Mouse (Mus musculus) kidney, postnatal 0 days (tissue): ENCODE data around the gene Lsm14a. TPM values are rescaled to one million over a fixed set of nuclear protein-coding genes. Genes with fewer than 3 reads are reported as not detected.
A peak's percentile ranks its signal among the peaks of the same experiment; 100 is the strongest.

Source experiments
- ATAC-seq: fragments of 200-750 bp; cut with Nextera tagmentation; replicated peaks from 2 replicates; pipeline ENCODE4 v1.8.0; 2017; ENCODE audit warnings: low read depth, moderate number of reproducible peaks, moderate TSS enrichment, moderate library complexity; ENCODE audit not compliant: low FRiP score
- DNase-seq: peaks from one replicate; pipeline ENCODE4 v3.0.0-alpha.2; 2016; ENCODE audit warnings: low spot score
- H3K27ac ChIP-seq: fragments of 300-500 bp; sonication (generic); 2 replicates; pipeline ENCODE4 v1.5.1; 2014; ENCODE audit warnings: mild to moderate bottlenecking
- H3K27me3 ChIP-seq: fragments of 300-500 bp; sonication (generic); 2 replicates; pipeline ENCODE4 v1.6.1; 2014; ENCODE audit warnings: low read length, mixed read lengths; ENCODE audit not compliant: insufficient read depth
- H3K36me3 ChIP-seq: fragments of 300-500 bp; sonication (generic); 2 replicates; pipeline ENCODE4 v1.6.1; 2014; ENCODE audit warnings: low read length, mixed read lengths; ENCODE audit not compliant: insufficient read depth
- H3K4me1 ChIP-seq: fragments of 300-500 bp; sonication (generic); replicated peaks from 2 replicates; pipeline ENCODE4 v1.6.1; 2014; ENCODE audit warnings: antibody characterized with exemption, low read length, mixed read lengths; ENCODE audit not compliant: insufficient read depth
- H3K4me2 ChIP-seq: fragments of 300-500 bp; sonication (generic); 2 replicates; pipeline ENCODE4 v1.6.1; 2014; ENCODE audit warnings: mild to moderate bottlenecking, low read length, moderate library complexity, mixed read lengths
- H3K4me3 ChIP-seq: fragments of 300-500 bp; sonication (generic); replicated peaks from 2 replicates; pipeline ENCODE4 v1.5.1; 2014; ENCODE audit warnings: low read depth, low read length
- H3K9ac ChIP-seq: fragments of 300-500 bp; sonication (generic); 2 replicates; pipeline ENCODE4 v1.6.1; 2014; ENCODE audit warnings: low read depth, low read length
- H3K9me3 ChIP-seq: fragments of 300-500 bp; sonication (generic); replicated peaks from 2 replicates; pipeline ENCODE4 v1.6.1; 2016; ENCODE audit warnings: low read length, inconsistent platforms, mixed read lengths
- CTCF ChIP-seq: IDR thresholded peaks from 2 replicates; pipeline ENCODE4 v1.5.1; 2016; ENCODE audit warnings: antibody characterized with exemption, low read depth, mild to moderate bottlenecking, moderate library complexity
- WGBS: fragments of 180-500 bp; shearing (Covaris S2); extraction: QIAGEN DNeasy Blood & Tissue Kit; methylation state at CpG from one replicate; pipeline ENCODE4 v1.1.7; 2014; 5-methylcytosine and 5-hydroxymethylcytosine counted together
- polyA plus RNA-seq: library from polyadenylated mRNA; unstranded; fragments of >200 nt; fragmentation: Nextera tagmentation; extraction: Ambion mirVana; gene quantifications from 2 replicates; pipeline ENCODE4 v1.2.1, GENCODE M21; 2015

The Lsm14a gene
- polyA plus RNA-seq, 1 experiment from 2014 or later = 82.0 TPM

- 62% methylated on average over 8 of the region's 8 CpGs for WGBS
- Histone ChIP-seq H3K4me1 (no peaks in the 10 kb centered on the region), H3K36me3 (no peaks in the 10 kb centered on the region), H3K27me3 (no peaks in the 10 kb centered on the region), H3K9me3 (no peaks in the 10 kb centered on the region), H3K4me2 (no peak overlapping the region), H3K9ac (no peak overlapping the region), H3K4me3 (no peak overlapping the region), H3K27ac (no peak overlapping the region)
- no peak for ATAC-seq
- TF ChIP-seq CTCF = no peak
- DNase-seq = no peak
Observed at GRCm38 (mm10) chr7:34323351-34323750, 69.8 kb downstream of the Lsm14a start.

DNA sequence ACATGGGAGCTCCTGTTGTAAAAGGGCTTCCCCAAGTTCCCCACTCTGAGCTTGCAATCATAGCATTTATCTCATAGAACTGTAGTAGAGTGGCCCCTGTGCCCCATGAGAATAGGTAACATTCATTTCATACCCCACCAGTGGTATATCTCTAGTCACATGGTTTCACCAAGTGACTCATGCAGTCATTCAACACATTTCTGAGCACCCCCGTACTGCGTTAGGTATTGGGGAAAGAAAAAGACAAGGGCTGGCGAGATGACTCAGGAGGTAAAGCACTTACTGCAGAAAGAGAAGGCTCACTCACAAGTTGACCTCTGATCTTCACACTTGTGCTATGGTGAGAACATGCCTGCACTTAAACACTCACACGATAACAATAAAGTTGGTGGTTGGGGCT is 71.2 kb downstream of the Lsm14a start:
- no peak for DNase-seq
- no peak for ATAC-seq
- TF ChIP-seq CTCF = no peak

DNA sequence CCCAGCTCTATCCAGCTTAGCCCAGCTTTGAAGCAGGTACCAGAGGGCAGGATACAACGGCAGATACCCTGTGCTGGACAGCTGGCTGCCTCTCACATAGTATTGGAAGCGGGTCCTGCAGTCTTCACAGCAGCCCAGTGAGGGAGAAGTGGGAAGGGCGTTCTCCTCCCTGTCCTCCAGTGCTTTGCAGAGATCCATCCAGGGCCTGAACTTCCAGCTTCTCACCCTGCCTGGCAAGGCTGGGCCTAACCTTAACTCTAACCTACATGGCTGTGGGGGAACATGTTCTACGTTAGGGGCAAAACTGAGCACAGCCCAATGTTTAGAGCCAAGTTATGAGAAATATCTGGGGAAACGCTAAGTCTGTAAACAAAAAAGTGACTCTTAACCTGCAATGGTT is 72.0 kb downstream of the Lsm14a start:
- no peaks in the 10 kb centered on the region for H3K36me3 ChIP-seq
- no peak overlapping the region for H3K4me2 ChIP-seq
- 0 out of 2 replicates have a peak, but pooled peaks cover 2% of the 10 kb centered on the region for H3K4me1 ChIP-seq
- no peaks in the 10 kb centered on the region for H3K27me3 ChIP-seq
- ATAC-seq = no peak
- WGBS = 81% methylated on average over 5 of the region's 5 CpGs
- H3K27ac ChIP-seq = no peak overlapping the region
- TF ChIP-seq CTCF = no peak
- no peak overlapping the region for H3K9ac ChIP-seq
- H3K9me3 ChIP-seq = no peaks in the 10 kb centered on the region
- DNase-seq = no peak
- H3K4me3 ChIP-seq = no peak overlapping the region

More for the DNA sequence above, 71.2 kb downstream of the Lsm14a start:
- Histone ChIP-seq H3K9me3 (no peaks in the 10 kb centered on the region), H3K4me3 (no peak overlapping the region), H3K4me2 (no peak overlapping the region), H3K27me3 (no peaks in the 10 kb centered on the region), H3K4me1 (0 out of 2 replicates have a peak, but pooled peaks cover 2% of the 10 kb centered on the region), H3K27ac (no peak overlapping the region), H3K9ac (no peak overlapping the region), H3K36me3 (no peaks in the 10 kb centered on the region)
- WGBS = 94% methylated on average over 4 of the region's 4 CpGs

GRCm38 (mm10) chr7:34319957-34320356 is 73.2 kb downstream of the Lsm14a start:
- 51% methylated on average over 3 of the region's 3 CpGs for WGBS
- DNase-seq = peak; percentile 55
- Histone ChIP-seq H3K4me1 (0 out of 2 replicates have a peak, but pooled peaks cover 2% of the 10 kb centered on the region), H3K27me3 (no peaks in the 10 kb centered on the region), H3K27ac (peak overlapping the region; percentile 25; the same call in 1 of the 2 replicates), H3K9me3 (no peaks in the 10 kb centered on the region), H3K36me3 (no peaks in the 10 kb centered on the region), H3K4me2 (no peak overlapping the region), H3K9ac (no peak overlapping the region), H3K4me3 (no peak overlapping the region)
- no peak for TF ChIP-seq CTCF
- ATAC-seq = peak; percentile 57

GRCm38 (mm10) chr7:34319123-34319522 is 74.0 kb downstream of the Lsm14a start:
- Histone ChIP-seq H3K36me3 (no peaks in the 10 kb centered on the region), H3K4me3 (no peak overlapping the region), H3K9me3 (no peaks in the 10 kb centered on the region), H3K4me1 (0 out of 2 replicates have a peak, but pooled peaks cover 2% of the 10 kb centered on the region), H3K27me3 (no peaks in the 10 kb centered on the region), H3K4me2 (no peak overlapping the region), H3K27ac (0 out of 2 replicates have a peak overlapping the region, but pooled peaks have one; percentile 36), H3K9ac (no peak overlapping the region)
- no peak for TF ChIP-seq CTCF
- ATAC-seq = no peak
- DNase-seq = peak; percentile 71
- WGBS = 60% methylated on average over 2 of the region's 2 CpGs

- Histone ChIP-seq H3K4me3 (no peak overlapping the region), H3K4me1 (0 out of 2 replicates have a peak, but pooled peaks cover 2% of the 10 kb centered on the region), H3K27me3 (no peaks in the 10 kb centered on the region), H3K36me3 (no peaks in the 10 kb centered on the region), H3K9ac (no peak overlapping the region), H3K27ac (peak overlapping the region; percentile 64; the same call in 1 of the 2 replicates), H3K4me2 (no peak overlapping the region), H3K9me3 (no peaks in the 10 kb centered on the region)
- WGBS = 48% methylated on average over 7 of the region's 7 CpGs
- no peak for TF ChIP-seq CTCF
- DNase-seq = no peak
- ATAC-seq = no peak
Observed at GRCm38 (mm10) chr7:34317901-34318476, 75.1 kb downstream of the Lsm14a start.
